Mouse (Mus musculus): ENCODE data around the gene Dcaf5. TPM values are rescaled to one million over a fixed set of nuclear protein-coding genes. Genes with fewer than 3 reads are reported as not detected.

Gene Dcaf5
- total RNA-seq, 2 experiments from 2014 or later = 31.6 to 43.3 TPM

Small RNA genes lying within 50 kb of the gene (microRNA-seq; reads per million reads assigned to microRNA genes)
- gene Mir1843a = 216 to 240 reads per million in 2 experiments

Other genes starting within 250 kb of the Dcaf5 start
- 10 to 100 TPM; 23.8 to 31.7 TPM for gene Actn1, start 176.2 kb downstream of the Dcaf5 start, total RNA-seq (2021)
- 10 to 100 TPM; 16.5 to 17.9 TPM for gene Exd2, start 26.5 kb upstream of the Dcaf5 start, total RNA-seq (2021)
- 1 to 10 TPM; 1.7 to 2.8 TPM for gene Galnt16, start 81.7 kb upstream of the Dcaf5 start, total RNA-seq (2021)
- 10 to 100 TPM; 15.3 to 18.3 TPM for gene Slc39a9, start 207.3 kb upstream of the Dcaf5 start, total RNA-seq (2021)
- gene Erh, start 207.7 kb upstream of the Dcaf5 start, total RNA-seq (2021) = 10 to 100 TPM; 25.2 to 26.9 TPM

All from heart, adult 18-20 months (tissue).